Mouse (Mus musculus): Measurements from ENCODE around the gene Itgb4. TPM values are rescaled to one million over a fixed set of nuclear protein-coding genes. Genes with fewer than 3 reads are reported as not detected.

The Itgb4 gene
- polyA plus RNA-seq, 1 experiment from 2014 or later: 0.47 TPM

GRCm38 (mm10) chr11:116004840-116005700, 30.6 kb downstream of the Itgb4 start:
- no peaks in the 10 kb centered on the region; the same call in 1 of the 2 replicates for H3K9me3 ChIP-seq
- peak; percentile 82 for DNase-seq (ENCODE audit: extremely low spot score, low spot score)
- peaks cover 38% of the 10 kb centered on the region for H3K36me3 ChIP-seq (replicated peaks)
- peaks cover 54% of the 10 kb centered on the region for H3K4me1 ChIP-seq
- peak overlapping the region; percentile 84 for H3K27ac ChIP-seq
- WGBS: 6% methylated on average over 54 of the region's 54 CpGs
- H3K4me3 ChIP-seq: peak overlapping the region; percentile 55
- H3K27me3 ChIP-seq (ENCODE audit: poor library complexity, severe bottlenecking): peaks cover 11% of the 10 kb centered on the region

GRCm38 (mm10) chr11:116005701-116006419, 31.4 kb downstream of the Itgb4 start:
- Histone ChIP-seq H3K9me3 (no peaks in the 10 kb centered on the region; the same call in 1 of the 2 replicates), H3K4me3 (peak overlapping the region; percentile 55), H3K27me3 (ENCODE audit: poor library complexity, severe bottlenecking) (0 out of 2 replicates have a peak, but pooled peaks cover 7% of the 10 kb centered on the region), H3K27ac (peak overlapping the region; percentile 84), H3K36me3 (replicated peaks) (peaks cover 46% of the 10 kb centered on the region), H3K4me1 (peaks cover 54% of the 10 kb centered on the region)
- DNase-seq (ENCODE audit: extremely low spot score, low spot score): no peak
- 66% methylated on average over 9 of the region's 9 CpGs for WGBS

- Histone ChIP-seq H3K4me1 (peaks cover 59% of the 10 kb centered on the region), H3K36me3 (replicated peaks) (peaks cover 47% of the 10 kb centered on the region), H3K9me3 (no peaks in the 10 kb centered on the region; the same call in 1 of the 2 replicates), H3K4me3 (no peak overlapping the region), H3K27ac (no peak overlapping the region), H3K27me3 (ENCODE audit: poor library complexity, severe bottlenecking) (0 out of 2 replicates have a peak, but pooled peaks cover 7% of the 10 kb centered on the region)
- 88% methylated on average over 28 of the region's 28 CpGs for WGBS
- DNase-seq (ENCODE audit: extremely low spot score, low spot score): no peak
Measured at GRCm38 (mm10) chr11:116007095-116007850, 32.8 kb downstream of the Itgb4 start.

- no peak overlapping the region for H3K27ac ChIP-seq
- WGBS: 91% methylated on average over 11 of the region's 11 CpGs
- no peaks in the 10 kb centered on the region for H3K9me3 ChIP-seq
- no peak for DNase-seq (ENCODE audit: extremely low spot score, low spot score)
- no peak overlapping the region for H3K4me3 ChIP-seq
- peaks cover 69% of the 10 kb centered on the region for H3K4me1 ChIP-seq
- peaks cover 47% of the 10 kb centered on the region for H3K36me3 ChIP-seq (replicated peaks)
- H3K27me3 ChIP-seq (ENCODE audit: poor library complexity, severe bottlenecking): 0 out of 2 replicates have a peak, but pooled peaks cover 7% of the 10 kb centered on the region
Measured at GRCm38 (mm10) chr11:116008411-116008810, 33.9 kb downstream of the Itgb4 start.

GRCm38 (mm10) chr11:116008832-116009375, 34.4 kb downstream of the Itgb4 start:
- DNase-seq (ENCODE audit: extremely low spot score, low spot score): no peak
- H3K4me3 ChIP-seq: 0 out of 2 replicates have a peak overlapping the region, but pooled peaks have one; percentile 3
- 91% methylated on average over 13 of the region's 13 CpGs for WGBS
- no peaks in the 10 kb centered on the region for H3K9me3 ChIP-seq
- 0 out of 2 replicates have a peak, but pooled peaks cover 7% of the 10 kb centered on the region for H3K27me3 ChIP-seq (ENCODE audit: poor library complexity, severe bottlenecking)
- H3K36me3 ChIP-seq (replicated peaks): peaks cover 47% of the 10 kb centered on the region
- H3K27ac ChIP-seq: 0 out of 2 replicates have a peak overlapping the region, but pooled peaks have one; percentile 8
- peaks cover 65% of the 10 kb centered on the region for H3K4me1 ChIP-seq

DNA sequence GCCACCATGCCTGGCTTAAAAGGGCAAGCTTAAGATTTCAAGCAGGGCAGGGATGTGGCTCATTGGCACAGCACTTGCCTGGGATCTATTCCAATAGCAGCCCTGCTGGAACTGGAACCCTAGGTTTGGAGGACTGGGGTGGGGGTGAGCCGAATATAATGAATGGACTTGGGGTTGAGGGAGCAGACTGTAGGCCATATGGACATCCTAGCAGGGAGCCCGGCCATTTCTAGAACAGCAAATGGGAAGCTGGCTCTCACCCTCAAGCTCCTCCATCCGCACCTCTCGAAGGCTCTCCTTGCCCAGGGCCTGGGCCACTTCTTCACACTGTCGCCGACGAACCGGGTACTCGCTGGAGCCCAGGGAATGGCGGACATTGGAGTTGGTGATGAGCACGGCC, 35.2 kb downstream of the Itgb4 start:
- Histone ChIP-seq H3K4me3 (no peak overlapping the region), H3K9me3 (no peaks in the 10 kb centered on the region), H3K27ac (no peak overlapping the region), H3K36me3 (replicated peaks) (peaks cover 47% of the 10 kb centered on the region), H3K27me3 (ENCODE audit: poor library complexity, severe bottlenecking) (0 out of 2 replicates have a peak, but pooled peaks cover 7% of the 10 kb centered on the region), H3K4me1 (peaks cover 60% of the 10 kb centered on the region)
- no peak for DNase-seq (ENCODE audit: extremely low spot score, low spot score)
- WGBS: 94% methylated on average over 11 of the region's 11 CpGs

GRCm38 (mm10) chr11:116010146-116010545, 35.6 kb downstream of the Itgb4 start:
- DNase-seq (ENCODE audit: extremely low spot score, low spot score): no peak
- peaks cover 60% of the 10 kb centered on the region for H3K4me1 ChIP-seq
- peaks cover 47% of the 10 kb centered on the region for H3K36me3 ChIP-seq (replicated peaks)
- 91% methylated on average over 8 of the region's 8 CpGs for WGBS
- H3K4me3 ChIP-seq: no peak overlapping the region
- 0 out of 2 replicates have a peak, but pooled peaks cover 7% of the 10 kb centered on the region for H3K27me3 ChIP-seq (ENCODE audit: poor library complexity, severe bottlenecking)
- H3K9me3 ChIP-seq: no peaks in the 10 kb centered on the region
- H3K27ac ChIP-seq: 0 out of 2 replicates have a peak overlapping the region, but pooled peaks have one; percentile 17

GRCm38 (mm10) chr11:116010948-116011347, 36.4 kb downstream of the Itgb4 start:
- no peak for DNase-seq (ENCODE audit: extremely low spot score, low spot score)
- H3K4me3 ChIP-seq: no peak overlapping the region
- WGBS: 84% methylated on average over 5 of the region's 5 CpGs
- H3K36me3 ChIP-seq (replicated peaks): peaks cover 47% of the 10 kb centered on the region
- peak overlapping the region; percentile 94; the same call in 1 of the 2 replicates for H3K27ac ChIP-seq
- 0 out of 2 replicates have a peak, but pooled peaks cover under 1% of the 10 kb centered on the region for H3K27me3 ChIP-seq (ENCODE audit: poor library complexity, severe bottlenecking)
- H3K9me3 ChIP-seq: no peaks in the 10 kb centered on the region
- peaks cover 54% of the 10 kb centered on the region for H3K4me1 ChIP-seq

GRCm38 (mm10) chr11:116011529-116012261, 37.2 kb downstream of the Itgb4 start:
- Histone ChIP-seq H3K36me3 (replicated peaks) (peaks cover 43% of the 10 kb centered on the region), H3K27me3 (ENCODE audit: poor library complexity, severe bottlenecking) (no peaks in the 10 kb centered on the region), H3K4me1 (peaks cover 50% of the 10 kb centered on the region), H3K9me3 (no peaks in the 10 kb centered on the region), H3K4me3 (peak overlapping the region; percentile 73), H3K27ac (peak overlapping the region; percentile 94)
- WGBS: 21% methylated on average over 14 of the region's 14 CpGs
- DNase-seq (ENCODE audit: extremely low spot score, low spot score): peak; percentile 48

DNA sequence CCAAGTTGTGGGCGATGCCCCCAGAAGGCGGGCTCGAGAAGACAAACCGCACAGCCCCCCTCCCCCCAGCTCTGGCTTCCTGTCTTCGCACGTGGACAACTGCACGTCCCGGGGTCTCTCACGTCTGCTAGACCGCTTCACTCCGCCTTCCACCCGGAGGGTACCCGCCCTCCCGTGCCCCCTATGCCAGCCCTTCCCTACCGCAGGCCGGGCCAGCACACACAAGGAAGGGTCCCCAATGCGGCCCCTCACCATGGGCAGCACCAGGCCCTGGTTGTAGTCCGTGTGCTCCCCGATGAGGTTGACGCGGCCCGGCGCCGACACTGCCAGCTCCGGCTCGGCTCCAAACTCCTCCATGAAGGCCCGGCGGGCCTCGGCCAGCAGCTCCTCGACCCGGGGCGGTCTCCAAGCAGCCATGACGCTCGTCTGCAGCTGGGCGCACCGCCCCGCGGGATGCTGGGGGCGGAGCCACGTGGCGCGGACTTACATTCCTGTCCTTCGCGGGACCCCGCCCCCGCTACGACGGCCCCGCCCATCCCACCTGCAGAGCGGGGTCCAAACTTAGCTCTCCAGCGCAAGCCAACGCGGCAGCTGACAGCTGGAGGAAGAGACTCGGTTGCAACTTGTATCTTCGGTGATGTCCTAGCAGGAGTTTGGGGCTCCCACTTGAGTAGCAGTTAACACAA, 37.9 kb downstream of the Itgb4 start, which contains the start of gene Galk1:
Gene Galk1 (minus strand): TSS at position 458 of the 686 bp plus-strand sequence.
- peak; percentile 89 for DNase-seq (ENCODE audit: extremely low spot score, low spot score)

DNA sequence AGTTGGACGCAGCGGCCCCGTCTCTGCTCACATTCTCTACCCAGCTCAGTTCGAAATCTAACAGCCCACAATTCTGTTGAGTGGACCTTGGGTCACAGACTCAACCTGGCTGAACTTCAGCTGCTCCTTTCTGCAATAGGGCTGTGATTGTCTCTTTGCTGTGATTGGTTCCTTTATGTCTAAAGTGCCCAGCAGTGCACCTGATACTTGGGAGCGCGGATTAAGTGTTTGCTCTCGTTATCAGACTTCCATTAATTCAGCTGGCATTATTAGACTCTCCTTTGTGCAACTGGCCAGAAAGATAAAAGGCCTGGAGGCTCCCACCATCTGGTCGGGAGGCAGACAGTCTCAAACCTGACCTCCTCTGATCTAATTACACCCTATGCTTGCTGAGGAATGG, 40.3 kb downstream of the Itgb4 start:
- peaks cover 47% of the 10 kb centered on the region for H3K4me1 ChIP-seq
- 59% methylated on average over 8 of the region's 8 CpGs for whole genome bisulfite sequencing
- peaks cover 11% of the 10 kb centered on the region for H3K36me3 ChIP-seq (replicated peaks)
- no peak for DNase-seq (ENCODE audit: extremely low spot score, low spot score)
- no peaks in the 10 kb centered on the region for H3K9me3 ChIP-seq
- no peaks in the 10 kb centered on the region for H3K27me3 ChIP-seq (ENCODE audit: poor library complexity, severe bottlenecking)
- no peak overlapping the region for H3K4me3 ChIP-seq
- H3K27ac ChIP-seq: no peak overlapping the region

More for the DNA sequence above, 37.9 kb downstream of the Itgb4 start, which contains the start of gene Galk1:
- H3K27me3 ChIP-seq (ENCODE audit: poor library complexity, severe bottlenecking): no peaks in the 10 kb centered on the region
- peaks cover 50% of the 10 kb centered on the region for H3K4me1 ChIP-seq
- H3K27ac ChIP-seq: peak within 1 kb of the TSS; percentile 94
- no peaks in the 10 kb centered on the region for H3K9me3 ChIP-seq
- WGBS: under 1% methylated on average over 55 of the region's 55 CpGs
- peak within 1 kb of the TSS; percentile 73 for H3K4me3 ChIP-seq
- peaks cover 35% of the 10 kb centered on the region for H3K36me3 ChIP-seq (replicated peaks)

Data from forebrain, embryonic 10.5 days (tissue).